Comparison of ENCODE assay signal across 8 mouse cellular contexts in genomic region chr11:102434406-102434805, GRCm38 (mm10). TPM values are rescaled to one million over a fixed set of nuclear protein-coding genes. Genes with fewer than 3 reads are reported as not detected.
DNase-seq lines count a peak whose midpoint lies in the region; ATAC-seq and TF ChIP-seq lines count a peak whose summit lies in the region.

No protein-coding gene starts in this region.

- WGBS in embryonic facial prominence, embryonic 11.5 days = 9% methylated on average over 7 of the region's 7 CpGs
- WGBS in heart, embryonic 13.5 days = 13% methylated on average over 7 of the region's 7 CpGs
- WGBS in large intestine, adult 2 months = 13% methylated on average over 7 of the region's 7 CpGs
- 12% methylated on average over 7 of the region's 7 CpGs for WGBS in lung, adult 2 months

- TF ChIP-seq CTCF in lung, adult 2 months (IDR thresholded peaks at IDR 0.05; ENCODE audit: insufficient read depth, low read length) = peak; percentile 93

- H3K9ac ChIP-seq in embryonic facial prominence, embryonic 11.5 days (replicated peaks; ENCODE audit: low read length) = no peak overlapping the region
- peak overlapping the region; percentile 37 for H3K9ac ChIP-seq in heart, embryonic 13.5 days

- ATAC-seq in embryonic facial prominence, embryonic 11.5 days (replicated peaks; ENCODE audit: insufficient number of reproducible peaks, low FRiP score, low TSS enrichment, low read depth) = 0 out of 2 replicates have a peak, but pooled peaks have one; percentile 2
- ATAC-seq in heart, embryonic 13.5 days (ENCODE audit: extremely low read depth, insufficient number of reproducible peaks, low FRiP score, low TSS enrichment) = no peak
- ATAC-seq in neutrophil, adult 5-6 weeks (ENCODE audit: extremely low read depth, insufficient number of reproducible peaks, low FRiP score, poor library complexity, severe bottlenecking) = peak; percentile 37

- peaks cover 4% of the 10 kb centered on the region for H3K36me3 ChIP-seq in embryonic facial prominence, embryonic 11.5 days (replicated peaks; ENCODE audit: control insufficient read depth, insufficient read depth, low read depth, low read length)
- H3K36me3 ChIP-seq in heart, embryonic 13.5 days = peaks cover 61% of the 10 kb centered on the region

- TF ChIP-seq POLR2A in lung, adult 2 months (IDR thresholded peaks at IDR 0.05; ENCODE audit: borderline replicate concordance, extremely low read depth, low read depth, low read length) = no peak

- H3K9me3 ChIP-seq in embryonic facial prominence, embryonic 11.5 days (replicated peaks; ENCODE audit: control insufficient read depth, low read length) = no peaks in the 10 kb centered on the region
- no peaks in the 10 kb centered on the region for H3K9me3 ChIP-seq in heart, embryonic 13.5 days

- no peaks in the 10 kb centered on the region; the same call in 1 of the 2 replicates for H3K27me3 ChIP-seq in embryonic facial prominence, embryonic 11.5 days (ENCODE audit: control insufficient read depth, insufficient read depth, low read length)
- peaks cover 9% of the 10 kb centered on the region for H3K27me3 ChIP-seq in heart, embryonic 13.5 days (replicated peaks)

- no peak overlapping the region for H3K27ac ChIP-seq in embryonic facial prominence, embryonic 11.5 days (replicated peaks; ENCODE audit: low read depth, low read length)
- no peak overlapping the region for H3K27ac ChIP-seq in heart, embryonic 13.5 days (replicated peaks)

- H3K4me2 ChIP-seq in embryonic facial prominence, embryonic 11.5 days (ENCODE audit: low read depth, low read length) = no peak overlapping the region
- H3K4me2 ChIP-seq in heart, embryonic 13.5 days = no peak overlapping the region

- H3K4me3 ChIP-seq in embryonic facial prominence, embryonic 11.5 days (ENCODE audit: low read depth, low read length) = no peak overlapping the region
- H3K4me3 ChIP-seq in heart, embryonic 13.5 days = no peak overlapping the region
- no peak overlapping the region for H3K4me3 ChIP-seq in lung, adult 2 months (replicated peaks; ENCODE audit: extremely low read depth, low read depth, low read length)

- peak; percentile 82 for DNase-seq in A20 (ENCODE audit: low read depth, low spot score)
- DNase-seq in adrenal gland, postnatal 10 days = peak; percentile 93
- DNase-seq in embryonic facial prominence, embryonic 11.5 days (ENCODE audit: low spot score) = peak; percentile 96
- DNase-seq in large intestine, adult 2 months (ENCODE audit: low read depth, low spot score) = peak; percentile 81
- DNase-seq in lung, adult 2 months = peak; percentile 85
- DNase-seq in testis, postnatal 10 days (ENCODE audit: low spot score) = peak; percentile 93

- peaks cover 16% of the 10 kb centered on the region for H3K4me1 ChIP-seq in embryonic facial prominence, embryonic 11.5 days (ENCODE audit: control insufficient read depth, insufficient read depth, low read length)
- H3K4me1 ChIP-seq in heart, embryonic 13.5 days = peaks cover 58% of the 10 kb centered on the region
- H3K4me1 ChIP-seq in lung, adult 2 months (ENCODE audit: control insufficient read depth, insufficient read depth, low read length) = peaks cover 16% of the 10 kb centered on the region

RNA-seq across cellular contexts. Expression of gene Grn, which starts 4.3 kb away (rescaled TPM):
- 100 to 1,000 TPM; 161 to 189 TPM for total RNA-seq in adrenal gland, postnatal 10 days (2021)
- 38.8 and 52.0 TPM in 2 replicates for polyA plus RNA-seq in embryonic facial prominence, embryonic 11.5 days (2014; fragmentation: Nextera tagmentation; extraction: Ambion mirVana)
- 220 and 224 TPM in 2 replicates for polyA plus RNA-seq in heart, embryonic 13.5 days (2015; fragmentation: Nextera tagmentation; extraction: Ambion mirVana)
- 110 and 122 TPM in 2 replicates for polyA plus RNA-seq in large intestine, adult 2 months (2012; rRNA removed)
- polyA plus RNA-seq in lung, adult 2 months (2012; rRNA removed) = 220 and 257 TPM in 2 replicates
- total RNA-seq in neutrophil, adult 5-6 weeks (2017) = 44.9 and 45.2 TPM in 2 replicates

RNA-seq across cellular contexts. Expression of gene Fam171a2, which starts 13.1 kb away (rescaled TPM):
- 10 to 100 TPM; 12.3 to 15.3 TPM for total RNA-seq in adrenal gland, postnatal 10 days (2021)
- polyA plus RNA-seq in embryonic facial prominence, embryonic 11.5 days (2014; fragmentation: Nextera tagmentation; extraction: Ambion mirVana) = 8.6 and 8.8 TPM in 2 replicates
- polyA plus RNA-seq in heart, embryonic 13.5 days (2015; fragmentation: Nextera tagmentation; extraction: Ambion mirVana) = 2.8 and 2.9 TPM in 2 replicates
- 2.1 and 3.9 TPM in 2 replicates for polyA plus RNA-seq in large intestine, adult 2 months (2012; rRNA removed)
- polyA plus RNA-seq in lung, adult 2 months (2012; rRNA removed) = 19.6 and 22.8 TPM in 2 replicates
- total RNA-seq in neutrophil, adult 5-6 weeks (2017) = not detected in 2 replicates

RNA-seq across cellular contexts. Expression of gene Slc25a39, which starts 26.7 kb away (rescaled TPM):
- total RNA-seq in adrenal gland, postnatal 10 days (2021) = 100 to 1,000 TPM; 327 to 377 TPM
- polyA plus RNA-seq in embryonic facial prominence, embryonic 11.5 days (2014; fragmentation: Nextera tagmentation; extraction: Ambion mirVana) = 168 and 185 TPM in 2 replicates
- polyA plus RNA-seq in heart, embryonic 13.5 days (2015; fragmentation: Nextera tagmentation; extraction: Ambion mirVana) = 287 and 294 TPM in 2 replicates
- polyA plus RNA-seq in large intestine, adult 2 months (2012; rRNA removed) = 332 and 343 TPM in 2 replicates
- 258 and 290 TPM in 2 replicates for polyA plus RNA-seq in lung, adult 2 months (2012; rRNA removed)
- total RNA-seq in neutrophil, adult 5-6 weeks (2017) = 31.0 and 36.2 TPM in 2 replicates

RNA-seq across cellular contexts. Expression of gene Itga2b, which starts 35.5 kb away (rescaled TPM):
- total RNA-seq in adrenal gland, postnatal 10 days (2021) = 1 to 10 TPM; 4.3 to 5.7 TPM
- 4.4 and 4.5 TPM in 2 replicates for polyA plus RNA-seq in embryonic facial prominence, embryonic 11.5 days (2014; fragmentation: Nextera tagmentation; extraction: Ambion mirVana)
- 10.5 and 11.3 TPM in 2 replicates for polyA plus RNA-seq in heart, embryonic 13.5 days (2015; fragmentation: Nextera tagmentation; extraction: Ambion mirVana)
- 1.9 and 3.4 TPM in 2 replicates for polyA plus RNA-seq in large intestine, adult 2 months (2012; rRNA removed)
- polyA plus RNA-seq in lung, adult 2 months (2012; rRNA removed) = 11.4 and 14.9 TPM in 2 replicates
- 37.8 and 42.2 TPM in 2 replicates for total RNA-seq in neutrophil, adult 5-6 weeks (2017)

RNA-seq across cellular contexts. Expression of gene Rundc3a, which starts 41.2 kb away (rescaled TPM):
- 10 to 100 TPM; 21.2 to 34.3 TPM for total RNA-seq in adrenal gland, postnatal 10 days (2021)
- 11.8 and 12.1 TPM in 2 replicates for polyA plus RNA-seq in embryonic facial prominence, embryonic 11.5 days (2014; fragmentation: Nextera tagmentation; extraction: Ambion mirVana)
- 1.1 and 1.7 TPM in 2 replicates for polyA plus RNA-seq in heart, embryonic 13.5 days (2015; fragmentation: Nextera tagmentation; extraction: Ambion mirVana)
- 4.3 and 4.6 TPM in 2 replicates for polyA plus RNA-seq in large intestine, adult 2 months (2012; rRNA removed)
- polyA plus RNA-seq in lung, adult 2 months (2012; rRNA removed) = 1.9 and 2.8 TPM in 2 replicates
- total RNA-seq in neutrophil, adult 5-6 weeks (2017) = 0.74 and 1.0 TPM in 2 replicates
